Mouse (Mus musculus): ENCODE results near the gene Galntl6. TPM values are rescaled to one million over a fixed set of nuclear protein-coding genes. Genes with fewer than 3 reads are reported as not detected.

The Galntl6 gene
- polyA plus RNA-seq, 1 experiment = not detected

DNA sequence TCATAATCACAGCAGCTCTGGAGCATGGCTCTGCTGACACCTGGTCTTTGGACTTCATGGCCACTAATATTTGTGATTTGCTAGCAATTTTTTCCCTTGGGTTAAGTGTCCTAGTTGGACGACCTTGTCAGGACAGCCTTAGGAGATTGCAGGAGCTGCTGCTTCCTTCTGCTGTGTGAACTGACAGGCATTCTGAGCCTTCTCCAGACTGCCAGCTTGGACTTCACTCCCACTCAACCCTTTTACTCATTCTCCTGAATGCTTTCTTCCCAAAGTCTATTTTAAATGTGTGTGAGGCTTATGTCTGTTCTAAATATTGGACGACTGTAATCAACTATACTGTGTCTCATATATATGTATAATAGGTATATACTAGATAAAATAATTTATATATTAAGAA is 971.3 kb downstream of the Galntl6 start:
- TF ChIP-seq TAL1 (IDR thresholded peaks at IDR 0.05; ENCODE audit: low read length) (no peak), GATA1 (IDR thresholded peaks at IDR 0.05; ENCODE audit: low read length) (no peak)
- Histone ChIP-seq H3K4me3 (replicated peaks) (no peak overlapping the region), H3K36me3 (ENCODE audit: control insufficient read depth) (no peaks in the 10 kb centered on the region), H3K4me1 (ENCODE audit: control insufficient read depth) (no peaks in the 10 kb centered on the region), H3K9me3 (ENCODE audit: control insufficient read depth, low read length) (no peaks in the 10 kb centered on the region), H3K27me3 (ENCODE audit: control insufficient read depth) (no peaks in the 10 kb centered on the region)

DNA sequence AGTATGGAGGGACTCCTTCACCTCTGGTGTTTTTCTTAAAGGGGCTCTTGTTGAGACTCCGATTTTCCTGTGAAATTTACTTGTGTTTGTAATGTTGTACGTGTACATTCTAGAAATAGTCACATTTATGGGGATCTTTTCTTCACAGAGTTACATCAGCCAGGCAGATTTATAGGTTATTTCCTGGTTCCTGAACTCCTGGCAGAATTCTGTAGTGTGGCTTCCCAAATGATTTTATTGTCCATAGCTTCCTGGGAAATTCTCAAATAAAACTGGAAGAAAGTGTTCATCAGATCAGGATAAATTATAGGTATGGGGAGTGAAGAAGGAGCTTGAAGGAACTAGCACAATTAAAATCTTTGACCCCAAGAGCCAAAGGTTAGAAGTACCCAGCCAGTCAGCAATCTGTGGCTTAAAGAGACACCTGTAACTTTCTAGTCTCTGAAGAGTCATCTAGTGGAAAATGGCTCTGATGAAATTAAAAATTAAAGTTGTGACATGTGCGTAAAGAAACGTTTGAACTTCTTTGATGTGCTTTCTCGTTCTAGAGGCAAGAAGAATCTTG is 972.5 kb downstream of the Galntl6 start:
- Histone ChIP-seq H3K9me3 (ENCODE audit: control insufficient read depth, low read length) (no peaks in the 10 kb centered on the region), H3K36me3 (ENCODE audit: control insufficient read depth) (no peaks in the 10 kb centered on the region), H3K27me3 (ENCODE audit: control insufficient read depth) (no peaks in the 10 kb centered on the region), H3K4me1 (ENCODE audit: control insufficient read depth) (no peaks in the 10 kb centered on the region), H3K4me3 (replicated peaks) (no peak overlapping the region)
- TF ChIP-seq GATA1 (IDR thresholded peaks at IDR 0.05; ENCODE audit: low read length) (no peak), TAL1 (IDR thresholded peaks at IDR 0.05; ENCODE audit: low read length) (no peak)

DNA sequence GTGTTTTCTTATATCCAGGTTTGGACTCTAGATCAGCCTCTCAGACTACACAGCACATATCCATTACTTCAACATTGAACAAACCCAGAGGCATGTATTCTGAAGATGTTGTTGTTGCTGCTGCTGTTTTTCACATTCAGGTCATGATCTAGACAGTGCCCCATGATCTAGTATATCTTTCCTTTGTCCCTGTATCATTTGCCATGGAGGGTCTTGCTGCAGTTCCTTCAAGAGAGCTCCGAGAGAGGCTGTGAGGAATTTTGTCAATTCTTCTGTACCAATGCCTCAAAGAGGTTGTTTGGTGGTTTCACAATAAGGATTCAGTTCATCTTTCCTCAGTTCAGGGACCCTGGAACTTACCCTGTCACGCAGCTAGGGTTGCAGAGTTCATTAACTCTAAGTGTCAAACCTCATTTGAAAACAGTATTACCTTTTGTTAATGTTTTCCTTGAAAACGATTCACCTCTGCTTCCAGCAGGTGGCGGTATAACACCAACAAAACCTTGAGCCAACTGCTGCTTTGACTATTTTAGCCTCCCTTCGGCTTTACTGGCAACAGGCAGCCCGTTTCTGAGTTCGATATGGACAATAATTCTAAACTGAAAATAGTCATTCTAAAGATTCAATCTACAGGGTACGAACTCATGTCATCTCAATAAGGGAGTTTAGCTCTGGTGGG is 973.1 kb downstream of the Galntl6 start:
- no peak for TF ChIP-seq TAL1 (IDR thresholded peaks at IDR 0.05; ENCODE audit: low read length)
- no peak for TF ChIP-seq GATA1 (IDR thresholded peaks at IDR 0.05; ENCODE audit: low read length)
- Histone ChIP-seq H3K4me1 (ENCODE audit: control insufficient read depth) (no peaks in the 10 kb centered on the region), H3K27me3 (ENCODE audit: control insufficient read depth) (no peaks in the 10 kb centered on the region), H3K36me3 (ENCODE audit: control insufficient read depth) (no peaks in the 10 kb centered on the region), H3K9me3 (ENCODE audit: control insufficient read depth, low read length) (no peaks in the 10 kb centered on the region), H3K4me3 (replicated peaks) (no peak overlapping the region)

DNA sequence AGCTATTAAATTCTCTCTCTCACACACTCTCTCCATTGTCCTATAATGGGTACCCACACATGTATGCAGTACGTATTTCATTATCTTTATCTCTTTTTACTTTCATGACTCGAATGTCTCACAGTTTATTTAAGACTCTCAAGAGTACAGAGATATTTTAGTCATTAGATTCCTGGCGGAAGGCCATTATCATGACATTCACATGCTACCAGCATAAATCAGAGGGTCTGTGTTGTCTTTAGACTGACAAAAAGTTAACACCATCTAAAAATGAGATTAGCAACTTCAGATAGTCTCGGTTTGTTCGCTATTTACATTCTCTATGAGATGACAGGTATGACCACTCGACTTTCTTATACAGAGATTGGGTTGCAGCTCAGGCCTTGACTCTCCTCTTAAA is 985.4 kb downstream of the Galntl6 start:
- H3K36me3 ChIP-seq (ENCODE audit: control insufficient read depth) = no peaks in the 10 kb centered on the region
- no peak for TF ChIP-seq TAL1 (IDR thresholded peaks at IDR 0.05; ENCODE audit: low read length)
- no peak for TF ChIP-seq GATA1 (IDR thresholded peaks at IDR 0.05; ENCODE audit: low read length)
- no peaks in the 10 kb centered on the region for H3K4me1 ChIP-seq (ENCODE audit: control insufficient read depth)
- H3K9me3 ChIP-seq (ENCODE audit: control insufficient read depth, low read length) = no peaks in the 10 kb centered on the region
- no peaks in the 10 kb centered on the region for H3K27me3 ChIP-seq (ENCODE audit: control insufficient read depth)
- no peak overlapping the region for H3K4me3 ChIP-seq (replicated peaks)

DNA sequence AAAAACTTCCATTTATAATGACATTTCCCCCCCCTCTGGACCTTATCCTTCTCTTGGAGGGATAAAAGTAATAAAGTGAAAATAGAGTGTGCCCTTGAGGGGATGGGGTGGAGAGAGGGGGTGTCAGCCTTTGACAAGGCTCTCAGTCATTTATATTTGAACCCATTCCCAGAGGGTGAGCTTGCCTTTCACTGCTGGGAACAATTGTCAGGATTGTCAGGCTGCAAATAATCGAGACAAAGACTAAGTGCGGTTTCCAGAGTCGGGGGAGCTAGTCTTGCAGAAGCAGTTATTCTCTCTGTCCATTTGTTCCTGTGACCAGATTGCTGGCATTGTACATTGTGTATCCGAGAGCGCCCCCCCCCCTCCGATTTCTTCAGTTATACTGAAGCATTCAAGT is 988.9 kb downstream of the Galntl6 start:
- Histone ChIP-seq H3K4me1 (ENCODE audit: control insufficient read depth) (no peaks in the 10 kb centered on the region), H3K27me3 (ENCODE audit: control insufficient read depth) (no peaks in the 10 kb centered on the region), H3K9me3 (ENCODE audit: control insufficient read depth, low read length) (no peaks in the 10 kb centered on the region), H3K4me3 (replicated peaks) (no peak overlapping the region), H3K36me3 (ENCODE audit: control insufficient read depth) (no peaks in the 10 kb centered on the region)
- TF ChIP-seq GATA1 (IDR thresholded peaks at IDR 0.05; ENCODE audit: low read length) = no peak

DNA sequence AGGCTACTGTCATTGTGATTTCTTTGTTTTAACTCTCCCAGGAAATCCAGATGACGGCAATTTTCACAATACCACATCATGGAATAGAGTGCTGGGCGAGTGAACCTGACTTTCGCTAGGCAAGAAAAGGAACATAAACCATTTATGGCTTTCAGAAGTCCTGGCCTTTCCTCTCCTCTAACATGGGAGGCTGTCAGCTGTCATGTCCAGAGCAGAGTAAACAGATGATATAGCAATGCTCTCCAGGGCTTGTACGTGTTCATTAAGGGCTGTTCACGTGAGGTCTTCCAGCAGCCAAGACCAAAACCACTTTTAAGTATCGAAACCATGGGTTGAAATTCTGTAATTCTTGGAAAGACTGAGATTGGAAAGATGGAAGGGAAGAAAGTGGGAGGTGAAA is 989.3 kb downstream of the Galntl6 start:
- TF ChIP-seq TAL1 (IDR thresholded peaks at IDR 0.05; ENCODE audit: low read length) (no peak), GATA1 (IDR thresholded peaks at IDR 0.05; ENCODE audit: low read length) (no peak)
- Histone ChIP-seq H3K36me3 (ENCODE audit: control insufficient read depth) (no peaks in the 10 kb centered on the region), H3K27me3 (ENCODE audit: control insufficient read depth) (no peaks in the 10 kb centered on the region), H3K4me1 (ENCODE audit: control insufficient read depth) (no peaks in the 10 kb centered on the region), H3K4me3 (replicated peaks) (no peak overlapping the region), H3K9me3 (ENCODE audit: control insufficient read depth, low read length) (no peaks in the 10 kb centered on the region)

DNA sequence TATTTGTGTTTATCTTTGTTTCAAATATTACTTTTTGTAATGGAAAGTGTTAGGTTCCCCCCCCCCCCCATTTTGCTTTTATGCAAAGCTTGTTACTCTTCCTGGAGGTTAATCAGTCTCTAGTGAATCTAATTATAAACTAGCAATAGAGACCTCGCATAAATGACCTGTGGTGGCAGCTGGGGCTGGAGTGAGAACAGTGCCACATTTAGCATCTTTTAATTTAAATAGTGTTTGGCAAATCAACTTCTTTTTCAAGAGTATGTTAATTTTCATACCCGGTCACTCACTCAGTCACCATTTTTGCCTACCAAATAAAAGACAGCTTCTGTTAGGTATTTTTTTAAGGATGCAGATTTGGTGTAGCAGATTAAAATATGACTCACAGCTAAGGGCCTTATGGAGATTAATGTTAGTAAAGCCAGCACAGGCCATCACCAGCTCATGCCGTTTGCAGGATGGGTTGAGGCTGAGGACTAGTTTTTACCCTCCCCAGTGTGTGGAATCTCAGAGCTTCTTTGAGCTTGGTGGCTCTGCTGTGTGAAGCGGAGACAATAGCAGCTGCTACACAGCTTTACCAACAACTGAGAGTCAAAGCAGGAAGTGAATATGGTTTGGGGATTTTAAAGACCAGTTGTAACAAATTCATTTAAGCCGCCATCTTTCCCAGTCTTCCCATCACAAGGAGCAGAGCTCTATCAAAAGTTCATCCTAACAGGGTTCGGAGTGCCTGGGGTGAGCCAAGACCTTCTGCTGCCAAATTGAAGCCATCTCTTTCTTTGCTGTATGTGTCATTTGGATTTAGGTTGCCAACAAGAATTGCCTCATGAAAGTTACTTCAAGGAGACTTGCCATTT is 990.0 kb downstream of the Galntl6 start:
- H3K4me1 ChIP-seq (ENCODE audit: control insufficient read depth) = no peaks in the 10 kb centered on the region
- TF ChIP-seq TAL1 (IDR thresholded peaks at IDR 0.05; ENCODE audit: low read length) = no peak
- no peak for TF ChIP-seq GATA1 (IDR thresholded peaks at IDR 0.05; ENCODE audit: low read length)
- H3K9me3 ChIP-seq (ENCODE audit: control insufficient read depth, low read length) = no peaks in the 10 kb centered on the region
- H3K4me3 ChIP-seq (replicated peaks) = no peak overlapping the region
- H3K36me3 ChIP-seq (ENCODE audit: control insufficient read depth) = no peaks in the 10 kb centered on the region
- H3K27me3 ChIP-seq (ENCODE audit: control insufficient read depth) = no peaks in the 10 kb centered on the region

DNA sequence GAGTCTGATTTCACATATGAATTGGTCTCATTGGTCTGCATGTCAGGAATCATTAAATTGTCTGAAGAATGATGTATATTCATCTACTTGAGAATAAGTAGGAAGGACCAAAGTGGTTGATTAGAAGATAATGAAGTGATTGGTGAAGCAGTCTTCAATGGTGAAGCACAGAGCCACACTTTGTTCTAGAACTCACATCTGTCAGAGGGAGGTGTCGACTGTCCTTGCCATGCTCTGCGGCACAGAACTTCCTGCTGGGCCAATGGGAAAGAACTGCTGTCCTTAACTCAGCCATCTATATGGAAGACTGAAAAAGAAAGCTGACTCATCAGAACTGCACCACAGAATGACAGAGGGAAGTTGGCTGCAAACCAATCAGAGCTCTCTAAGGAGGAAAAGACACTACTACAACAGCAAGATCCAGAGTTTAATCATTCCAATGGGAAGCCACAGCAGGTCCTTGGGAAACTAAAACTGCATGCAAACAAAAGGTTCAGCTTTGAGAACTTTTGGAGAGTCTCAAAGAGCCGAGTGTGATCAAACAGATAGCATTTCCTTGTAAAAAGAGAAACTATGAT is 992.0 kb downstream of the Galntl6 start:
- Histone ChIP-seq H3K36me3 (ENCODE audit: control insufficient read depth) (no peaks in the 10 kb centered on the region), H3K27me3 (ENCODE audit: control insufficient read depth) (no peaks in the 10 kb centered on the region), H3K9me3 (ENCODE audit: control insufficient read depth, low read length) (no peaks in the 10 kb centered on the region), H3K4me3 (replicated peaks) (no peak overlapping the region), H3K4me1 (ENCODE audit: control insufficient read depth) (no peaks in the 10 kb centered on the region)
- no peak for TF ChIP-seq GATA1 (IDR thresholded peaks at IDR 0.05; ENCODE audit: low read length)
